Mouse (Mus musculus) gastrocnemius, postnatal 25 days (tissue): ENCODE data around the gene Ptpn14. TPM values are rescaled to one million over a fixed set of nuclear protein-coding genes. Genes with fewer than 3 reads are reported as not detected.

Experiments used
- DNase-seq: peaks from one replicate; pipeline ENCODE4 v3.0.0; 2022
- total RNA-seq, 2 experiments: library from RNA; stranded (reverse); gene quantifications; 1 replicate in 1 of 2; 2 replicates in 1 of 2; pipeline ENCODE4 v1.2.3; 2021

Gene Ptpn14
- total RNA-seq, 2 experiments from 2014 or later = 10.7 to 13.9 TPM

DNA sequence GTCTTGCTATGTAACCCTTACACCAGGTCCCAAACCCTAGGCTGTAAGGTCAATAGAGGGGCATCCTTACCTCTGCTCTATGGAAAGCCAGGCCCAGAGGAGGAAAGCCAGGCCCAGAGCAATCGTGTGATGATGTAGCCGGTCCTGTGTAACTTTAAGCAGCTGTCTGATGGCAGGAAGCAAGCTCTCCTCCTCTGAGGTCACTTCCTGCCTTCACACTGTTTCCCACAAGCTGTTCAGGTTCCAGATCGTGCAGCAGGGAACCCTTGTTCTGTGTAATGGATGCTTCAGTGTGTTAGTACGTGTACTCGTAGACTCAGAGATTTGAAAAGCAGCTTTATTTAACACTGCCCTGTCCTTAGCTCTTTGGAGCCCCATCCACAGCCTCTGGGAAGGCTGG lies 139.0 kb downstream of the Ptpn14 start:
- DNase-seq = no peak

DNA sequence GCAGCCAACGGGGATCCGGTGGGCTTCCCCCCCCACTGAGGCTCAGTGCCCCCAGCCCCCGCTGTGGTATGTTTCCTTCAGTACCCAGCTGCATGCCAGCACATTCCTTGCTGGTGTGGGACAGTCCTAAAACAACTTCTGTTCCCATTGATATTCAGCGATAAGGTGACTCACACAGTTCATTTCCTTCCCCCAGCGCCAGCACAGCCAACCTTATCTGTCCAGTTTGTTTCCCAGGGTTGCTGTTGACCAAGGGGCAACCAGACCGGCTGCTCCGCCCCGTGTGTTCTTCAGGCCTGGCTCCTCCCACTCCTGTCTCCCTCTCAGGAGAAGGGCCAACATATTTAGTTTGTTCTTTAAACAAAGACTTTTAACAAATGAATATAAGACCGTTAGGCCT lies 139.4 kb downstream of the Ptpn14 start:
- DNase-seq = no peak

DNA sequence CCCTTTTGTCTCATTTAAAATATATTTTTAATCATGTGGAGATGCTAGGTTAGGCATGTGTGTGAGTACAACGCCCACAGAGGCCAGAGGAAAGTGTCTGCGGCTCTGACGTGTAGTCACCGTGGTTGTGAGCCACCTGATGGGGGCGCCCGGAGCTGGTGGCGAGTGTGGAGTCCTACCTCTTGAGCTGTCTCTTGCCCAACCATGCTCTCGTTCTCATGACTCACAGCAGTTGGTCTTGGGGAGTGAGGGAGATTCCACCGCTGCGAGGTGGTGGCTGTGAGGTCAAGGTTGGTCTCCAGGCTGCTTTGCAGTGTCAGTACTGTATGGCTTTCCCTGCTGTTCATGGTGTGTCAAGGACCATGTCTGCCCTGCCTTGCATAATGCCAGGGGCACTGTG lies 140.0 kb downstream of the Ptpn14 start:
- DNase-seq = no peak

DNA sequence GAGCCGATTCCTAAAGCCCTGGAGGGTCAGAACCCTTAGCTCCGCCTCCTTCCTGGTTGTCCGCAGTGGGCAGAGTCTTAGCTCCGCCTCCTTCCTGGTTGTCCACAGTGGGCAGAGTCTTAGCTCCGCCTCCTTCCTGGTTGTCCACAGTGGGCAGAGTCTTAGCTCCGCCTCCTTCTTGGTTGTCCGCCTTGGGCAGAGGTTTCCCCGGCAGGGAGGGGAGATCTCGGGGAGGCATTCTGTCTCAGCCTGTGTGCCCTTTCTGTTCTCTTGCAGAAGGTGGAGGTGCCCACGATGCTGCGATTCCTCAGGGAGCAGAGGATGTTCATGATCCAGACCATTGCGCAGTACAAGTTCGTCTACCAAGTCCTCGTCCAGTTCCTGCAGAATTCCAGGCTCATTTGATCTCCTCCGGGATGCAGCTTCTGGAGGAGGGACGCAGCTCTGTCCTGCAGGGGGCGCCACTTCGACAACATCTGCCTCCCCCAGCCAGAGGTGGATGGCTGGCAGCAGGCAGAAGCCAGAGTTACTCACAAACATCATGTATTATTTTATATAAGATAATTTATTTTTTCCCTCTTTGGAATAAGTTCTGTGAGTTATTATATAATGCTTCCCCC lies 141.7 kb downstream of the Ptpn14 start:
- no peak for DNase-seq

DNA sequence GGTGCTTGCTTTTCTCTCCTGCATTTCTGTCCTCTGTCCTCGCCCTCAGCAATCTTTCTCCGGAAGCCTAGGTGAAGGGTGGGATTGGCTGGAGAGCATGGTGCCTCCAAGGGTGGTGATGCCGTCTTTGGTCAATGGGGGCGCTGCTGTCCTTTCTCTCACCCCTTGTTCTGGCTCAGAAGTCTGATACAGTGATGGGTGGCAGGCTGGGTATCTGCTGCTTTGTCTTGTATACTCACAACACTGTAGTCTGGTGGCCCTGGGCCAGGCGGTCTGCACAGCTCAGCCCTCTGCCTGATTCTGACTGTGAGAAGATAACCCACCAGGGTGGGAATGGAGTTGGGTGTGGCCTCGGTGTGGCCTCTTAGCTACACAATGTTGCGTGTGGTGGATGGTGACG lies 142.5 kb downstream of the Ptpn14 start:
- DNase-seq = no peak

DNA sequence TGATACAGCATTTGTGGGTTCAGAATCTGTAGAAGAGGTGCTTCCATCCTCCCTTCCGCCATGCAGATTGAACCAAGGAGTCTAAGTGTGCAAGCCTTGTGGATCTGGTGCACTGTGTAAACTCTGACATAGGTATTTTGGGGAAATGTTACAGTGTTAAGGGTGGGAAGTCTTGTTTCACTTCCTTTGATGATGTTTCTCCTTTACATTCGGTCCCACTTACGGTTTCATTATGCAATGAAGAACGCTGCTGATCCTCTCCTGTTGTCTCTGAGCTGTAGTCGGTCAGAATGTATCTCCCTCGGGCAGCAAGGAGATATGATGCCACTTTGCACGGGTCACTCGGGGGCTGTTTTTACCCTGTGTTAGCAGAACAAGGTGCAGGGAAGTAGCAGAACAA lies 143.6 kb downstream of the Ptpn14 start:
- no peak for DNase-seq

DNA sequence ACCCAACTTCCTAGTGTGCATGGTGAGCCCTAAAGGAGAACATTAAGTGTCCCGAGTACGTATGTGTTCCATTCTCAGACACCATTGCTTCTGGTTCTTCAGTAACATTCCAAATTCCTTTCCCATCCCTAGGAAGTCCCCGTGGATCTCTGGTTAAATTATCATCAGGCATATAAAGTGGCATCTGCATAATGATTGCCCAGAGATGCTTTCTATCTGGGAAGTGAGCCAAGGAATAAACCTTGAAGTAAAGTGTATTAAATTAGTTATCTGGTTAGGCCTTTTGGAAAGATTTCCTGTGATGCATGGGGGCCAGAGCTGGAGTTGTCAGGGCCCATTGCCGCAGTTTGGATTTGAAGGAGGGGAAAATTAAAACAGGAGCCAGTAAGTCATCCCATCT lies 144.0 kb downstream of the Ptpn14 start:
- DNase-seq = no peak

DNA sequence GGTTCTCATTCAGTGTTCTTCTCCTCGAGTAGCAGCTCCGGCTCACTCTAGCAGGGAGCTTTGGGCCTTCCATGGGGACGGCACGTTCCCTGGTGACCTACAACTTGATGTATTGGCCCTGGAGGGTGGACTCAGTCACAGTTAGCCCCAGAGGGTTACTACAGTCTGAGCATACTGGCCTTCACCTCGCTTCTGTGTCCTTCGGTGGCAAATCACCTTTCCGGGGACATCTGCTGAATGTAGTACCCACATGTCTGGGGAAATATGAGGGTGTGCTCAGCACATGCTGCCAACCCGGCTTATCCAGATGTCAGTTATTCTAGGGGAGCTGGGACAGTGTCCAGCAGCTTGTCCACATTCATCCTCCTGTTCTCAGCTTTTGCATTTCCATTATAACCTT lies 145.5 kb downstream of the Ptpn14 start:
- no peak for DNase-seq

DNA sequence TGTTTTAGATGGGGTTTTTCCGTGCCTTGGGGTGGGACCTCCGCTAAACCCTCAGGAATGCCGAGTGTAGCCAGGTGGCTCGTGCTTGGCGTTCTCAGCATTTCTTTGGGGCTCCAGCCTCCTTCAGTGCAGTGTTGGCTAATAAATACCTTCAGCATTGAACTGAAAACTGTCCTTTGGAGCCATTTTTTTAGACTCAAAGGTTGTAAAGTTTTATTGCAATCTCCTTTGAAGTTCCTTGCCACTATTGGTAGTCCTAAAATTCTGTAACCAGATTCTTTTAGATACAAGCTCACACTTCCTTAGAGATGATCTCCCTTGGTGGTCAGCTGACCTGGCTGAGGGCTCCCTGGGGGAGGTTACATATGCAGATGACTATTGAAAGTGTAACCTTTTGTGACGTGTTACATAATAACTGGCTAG lies 147.4 kb downstream of the Ptpn14 start:
- no peak for DNase-seq

DNA sequence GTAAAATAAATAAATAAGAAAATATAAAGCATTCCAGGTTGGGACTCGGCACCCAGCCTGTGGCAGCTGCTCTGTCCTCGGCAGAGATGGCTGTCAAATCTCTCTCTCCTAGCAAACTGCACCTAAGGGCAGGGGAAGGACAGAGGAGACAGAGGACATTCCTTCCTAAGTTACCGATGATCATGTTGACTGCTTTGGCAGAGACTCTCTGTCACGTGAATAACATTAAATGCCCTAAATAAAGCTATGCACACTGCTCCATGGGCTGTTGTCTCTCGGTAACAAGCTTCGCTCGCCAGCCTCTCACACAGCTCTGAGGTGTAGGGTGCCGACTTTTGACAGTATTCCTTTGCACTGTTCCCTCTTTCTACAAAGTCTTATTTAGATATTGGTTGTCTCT lies 148.1 kb downstream of the Ptpn14 start:
- no peak for DNase-seq

DNA sequence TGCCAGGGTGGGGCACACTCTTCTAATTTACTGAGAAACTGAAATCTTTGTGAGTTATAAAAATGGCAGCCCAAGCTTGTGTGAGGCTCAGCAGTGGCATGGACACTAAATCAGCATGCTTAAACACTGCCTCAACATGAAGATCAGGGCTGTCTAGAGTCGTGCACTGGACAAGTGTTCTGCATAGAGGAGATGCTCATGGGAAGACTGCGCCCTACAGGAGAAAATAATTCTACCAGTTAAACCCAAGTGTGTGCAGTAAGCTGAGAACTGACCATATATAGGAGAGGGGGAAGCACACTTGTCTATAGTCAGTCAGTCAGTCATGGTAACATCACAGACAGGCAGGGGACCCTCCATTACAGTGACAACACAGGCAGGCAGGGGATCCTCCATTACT lies 151.1 kb downstream of the Ptpn14 start:
- DNase-seq = no peak

DNA sequence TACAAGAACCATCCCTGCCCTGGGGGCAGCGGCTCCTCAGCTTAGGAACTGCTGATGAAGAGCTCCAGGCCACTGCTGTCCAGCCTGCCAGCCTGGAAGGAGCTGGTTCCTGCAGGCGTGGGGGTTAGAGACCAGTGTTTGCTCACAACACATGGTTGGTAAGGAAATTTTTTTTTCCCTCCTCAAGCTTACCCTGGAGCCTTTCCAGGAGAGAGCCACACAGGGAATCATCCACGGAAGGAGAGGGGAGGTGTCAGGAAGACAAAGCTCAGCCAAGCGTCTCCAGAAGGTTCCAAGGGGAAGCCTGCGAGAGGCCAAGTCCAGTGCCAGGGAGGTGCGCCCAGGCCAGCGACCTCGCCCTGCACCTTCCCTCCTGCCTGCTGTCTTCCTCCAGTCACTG lies 151.9 kb downstream of the Ptpn14 start:
- no peak for DNase-seq

DNA sequence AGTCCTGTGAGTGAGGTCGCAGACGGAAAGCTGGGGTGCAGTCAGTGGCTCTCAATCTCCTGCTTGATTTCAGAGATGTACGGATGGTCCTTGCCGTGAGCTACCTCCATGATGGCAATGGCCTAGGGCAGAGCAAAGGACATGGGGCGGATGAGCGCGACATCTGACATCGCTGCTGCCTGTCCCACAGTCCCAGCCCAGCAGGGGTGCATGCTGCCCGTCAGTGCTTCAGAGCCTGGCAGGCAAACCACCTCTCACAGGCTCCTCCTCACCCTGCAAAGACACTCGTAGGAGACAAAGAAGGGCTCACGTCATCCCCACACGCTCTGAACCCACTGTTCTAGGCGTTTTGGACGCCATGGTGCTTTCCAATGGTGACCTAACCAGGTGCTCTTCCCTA lies 152.7 kb downstream of the Ptpn14 start:
- DNase-seq = no peak

DNA sequence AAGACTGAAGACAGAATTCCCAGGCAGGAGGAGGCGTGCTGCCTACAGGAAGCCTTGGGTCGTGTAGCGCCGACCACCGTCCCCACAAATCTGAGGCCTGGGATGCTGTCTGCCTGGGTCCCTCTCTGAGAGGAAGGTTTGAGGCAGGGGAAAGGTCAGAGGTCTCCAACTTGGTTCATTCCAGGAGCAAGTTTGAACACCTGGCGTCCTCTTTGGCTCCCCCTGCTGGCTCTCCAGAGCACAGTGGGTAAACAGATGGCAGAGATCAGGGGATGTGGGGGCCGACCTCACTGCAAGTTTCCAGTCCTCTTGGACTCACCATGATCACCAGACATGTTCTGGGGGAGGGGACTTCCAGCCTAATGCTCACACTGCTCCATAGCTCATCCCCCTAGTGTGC lies 154.8 kb downstream of the Ptpn14 start:
- DNase-seq = no peak

DNA sequence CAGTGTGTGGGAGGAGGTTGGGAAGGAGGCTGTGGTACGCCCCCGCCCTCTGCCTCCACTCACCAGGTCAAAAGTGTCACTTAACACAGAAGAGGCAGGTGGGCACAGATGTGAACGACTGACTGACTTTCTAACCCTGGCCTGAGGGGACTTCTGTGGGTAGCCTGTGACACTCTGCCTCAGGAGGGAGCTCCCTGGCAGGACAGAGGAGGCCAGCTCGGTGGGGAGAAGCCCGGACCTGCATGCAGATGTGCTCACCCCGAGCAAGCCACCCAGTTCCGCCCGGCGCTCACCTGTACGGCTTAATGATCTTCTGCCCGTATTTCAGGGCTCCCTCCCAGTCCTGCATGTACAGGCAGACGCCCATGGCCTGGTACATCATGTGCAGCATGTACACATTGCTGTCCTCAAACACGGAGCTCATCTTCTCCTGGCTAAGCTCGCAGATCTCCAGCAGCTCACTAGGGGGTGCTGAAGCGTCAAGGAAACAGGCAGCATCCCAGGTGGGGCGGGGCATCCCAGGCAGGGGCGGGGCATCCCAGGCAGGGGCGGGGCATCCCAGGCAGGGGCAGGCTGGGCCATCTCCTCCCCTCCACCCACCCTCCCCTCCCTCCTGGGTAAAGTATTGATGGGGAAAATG lies 155.6 kb downstream of the Ptpn14 start:
- DNase-seq = peak; percentile 65

DNA sequence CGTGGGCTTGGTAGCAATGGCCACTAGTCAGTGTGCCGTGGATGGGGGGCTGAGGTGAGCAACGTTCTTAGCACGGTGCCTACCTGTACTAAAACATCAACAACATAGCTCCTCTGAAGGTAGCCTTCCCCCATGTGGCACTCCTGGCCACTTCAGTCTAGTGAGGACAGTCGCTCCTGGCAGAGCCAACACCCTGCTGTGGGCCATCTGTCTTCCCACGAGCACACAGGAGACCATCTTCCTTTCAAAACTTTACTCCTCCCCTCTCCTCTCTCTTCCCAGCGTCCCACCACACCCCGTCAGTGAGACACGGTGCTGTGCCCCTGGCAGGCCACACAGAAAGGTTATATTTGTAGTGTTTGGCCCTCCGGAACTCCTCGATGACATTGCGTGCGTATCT lies 156.9 kb downstream of the Ptpn14 start:
- no peak for DNase-seq

DNA sequence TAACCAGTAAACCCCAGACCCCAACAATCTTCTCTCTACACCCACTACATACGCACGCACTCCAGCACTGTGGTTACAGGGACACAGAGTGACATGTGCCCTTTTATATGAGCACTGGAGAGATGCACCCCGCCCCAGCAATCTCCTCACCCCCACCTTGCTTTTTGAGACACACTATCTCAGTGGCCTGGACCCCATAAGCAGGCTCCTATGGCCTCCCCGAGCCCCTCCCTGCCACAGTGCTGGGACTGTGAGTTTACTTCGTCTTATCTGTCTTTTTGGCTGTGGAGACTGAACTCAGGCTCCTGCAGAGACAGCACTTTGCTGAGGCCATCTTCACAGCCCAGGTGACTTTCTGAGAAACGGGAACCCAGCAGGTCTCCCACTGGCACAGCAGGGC lies 157.9 kb downstream of the Ptpn14 start:
- no peak for DNase-seq

DNA sequence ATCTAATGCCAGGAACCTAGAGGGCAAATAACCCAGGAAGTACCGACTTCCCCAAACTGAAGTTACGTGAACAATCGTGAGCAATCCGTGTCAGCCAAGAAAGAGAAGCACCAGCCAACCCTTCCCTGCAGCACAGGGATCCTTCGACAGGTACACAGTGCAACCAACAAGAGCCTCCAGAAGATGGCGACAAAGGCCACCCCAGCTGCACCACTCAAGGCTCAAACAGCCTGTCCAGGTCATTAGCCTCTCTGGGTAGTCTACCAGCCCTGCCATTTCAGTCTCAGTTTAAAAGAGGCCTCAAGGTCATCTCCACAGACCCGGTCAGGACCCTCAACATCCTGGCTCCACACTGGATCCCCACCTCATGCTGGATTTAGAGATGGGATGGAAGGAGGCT lies 159.4 kb downstream of the Ptpn14 start:
- peak; percentile 61 for DNase-seq

DNA sequence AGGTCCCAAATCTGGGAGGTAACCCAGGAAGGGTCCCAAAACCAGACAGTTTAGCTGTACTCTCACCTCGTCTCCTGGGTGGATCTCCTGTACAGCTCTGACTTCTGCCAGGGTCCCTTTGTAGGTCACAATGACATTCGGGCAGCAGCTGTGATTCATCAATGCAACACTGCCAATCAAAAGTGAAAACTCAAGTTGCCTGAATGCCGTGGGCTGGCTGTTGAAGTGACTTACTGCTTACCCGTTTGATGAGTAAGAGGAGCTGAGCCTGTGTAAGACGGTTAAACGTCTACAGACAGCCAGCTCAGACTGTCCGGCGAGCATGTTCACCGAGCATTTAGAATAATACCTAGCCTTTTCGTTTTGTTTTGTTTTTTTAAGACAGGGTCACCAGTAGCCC lies 160.7 kb downstream of the Ptpn14 start:
- no peak for DNase-seq

DNA sequence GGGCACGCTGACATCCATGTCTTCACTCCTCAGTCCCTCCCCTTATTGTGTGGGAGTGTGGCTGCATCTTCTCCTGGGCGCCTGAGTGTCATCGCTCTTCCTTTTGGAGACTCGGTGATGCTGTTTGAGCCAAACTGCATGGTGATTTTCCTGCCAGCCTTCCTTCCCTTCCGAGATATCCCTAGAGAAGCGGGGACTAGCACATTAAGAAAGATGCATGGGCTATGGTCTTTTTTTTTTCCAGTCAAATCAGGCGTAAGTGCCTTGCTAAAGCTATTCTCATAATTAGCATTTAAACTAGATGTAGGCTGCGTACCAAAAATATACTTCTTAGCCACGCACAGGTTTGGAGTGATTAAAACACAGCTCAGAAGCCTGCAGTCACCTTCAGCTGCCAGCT lies 166.1 kb downstream of the Ptpn14 start:
- DNase-seq = no peak

DNA sequence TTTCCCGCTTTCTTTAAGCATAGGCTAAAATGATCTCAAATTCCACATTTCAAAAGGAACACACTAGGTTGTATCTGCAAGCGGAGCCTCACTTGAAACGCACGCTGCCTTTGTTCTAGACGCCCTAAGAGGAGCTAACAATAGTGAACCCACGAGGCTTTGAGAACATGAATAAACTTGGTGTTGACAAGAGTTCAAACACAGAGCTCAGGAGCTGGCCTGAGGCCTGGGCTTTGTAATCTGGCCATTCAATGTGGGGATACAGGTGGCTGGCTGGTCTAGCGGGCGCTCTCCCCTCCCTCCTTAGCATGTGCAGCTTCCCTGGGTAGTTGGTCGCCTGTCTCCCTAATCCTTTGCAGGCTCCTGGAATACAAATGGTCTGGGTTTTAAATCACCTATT lies 169.8 kb downstream of the Ptpn14 start:
- DNase-seq = no peak

DNA sequence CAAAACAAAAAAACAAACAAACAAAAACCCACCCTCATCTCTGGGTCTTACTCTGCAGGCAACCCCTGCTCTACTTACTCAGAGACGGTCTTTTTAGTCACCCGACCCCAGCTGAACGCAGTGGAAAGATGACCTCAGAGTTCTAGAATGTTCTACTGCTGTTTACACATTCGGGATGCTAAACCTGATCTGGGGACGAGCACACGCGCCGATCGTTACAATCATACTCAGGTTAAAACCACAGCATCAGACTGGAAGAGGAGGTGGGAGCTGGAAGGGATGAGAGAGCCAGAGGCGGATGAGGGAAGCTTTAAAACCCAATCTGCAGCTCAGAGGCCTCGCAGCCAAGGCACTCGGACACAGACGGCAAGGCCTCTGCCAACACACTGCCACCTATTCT lies 170.6 kb downstream of the Ptpn14 start:
- no peak for DNase-seq

DNA sequence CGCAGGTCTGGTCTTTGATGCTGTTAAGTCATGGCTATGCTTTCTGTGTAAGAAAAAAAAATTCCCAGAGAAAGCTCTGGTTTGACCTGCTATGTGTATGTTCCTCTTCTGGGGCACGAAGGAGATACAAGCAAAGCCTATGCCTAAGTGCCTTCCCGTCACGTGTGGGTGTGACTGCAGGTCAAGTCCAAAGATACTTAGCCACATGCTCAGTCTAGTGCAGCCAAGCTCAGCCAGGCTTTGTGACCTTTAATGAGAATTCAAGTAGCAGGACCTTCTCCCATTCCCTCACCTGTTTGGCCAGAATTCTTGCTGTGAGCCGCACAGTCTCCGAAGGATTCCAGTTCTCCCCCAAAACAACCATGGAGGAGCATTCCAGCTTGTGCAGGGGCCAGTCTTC lies 171.5 kb downstream of the Ptpn14 start:
- DNase-seq = no peak

DNA sequence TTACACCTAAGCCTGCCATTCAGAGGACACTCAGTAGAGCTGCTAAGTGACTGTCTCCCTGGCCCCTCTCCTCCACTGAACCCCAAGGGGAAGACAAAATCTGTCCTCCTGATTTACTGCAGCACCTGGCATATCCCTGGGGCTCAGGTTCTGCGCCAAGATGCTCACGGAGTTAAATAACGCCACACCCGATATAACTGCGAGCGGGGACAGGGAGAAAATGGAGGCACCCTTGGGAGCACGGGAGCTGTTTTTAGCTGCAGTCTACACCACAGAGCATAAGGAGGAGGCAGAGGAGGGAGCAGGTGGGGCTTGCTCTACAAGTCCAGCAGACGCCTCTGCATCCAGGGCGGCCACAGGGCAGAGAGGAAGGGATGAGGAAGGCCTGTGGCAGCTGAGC lies 174.3 kb downstream of the Ptpn14 start:
- peak; percentile 73 for DNase-seq

DNA sequence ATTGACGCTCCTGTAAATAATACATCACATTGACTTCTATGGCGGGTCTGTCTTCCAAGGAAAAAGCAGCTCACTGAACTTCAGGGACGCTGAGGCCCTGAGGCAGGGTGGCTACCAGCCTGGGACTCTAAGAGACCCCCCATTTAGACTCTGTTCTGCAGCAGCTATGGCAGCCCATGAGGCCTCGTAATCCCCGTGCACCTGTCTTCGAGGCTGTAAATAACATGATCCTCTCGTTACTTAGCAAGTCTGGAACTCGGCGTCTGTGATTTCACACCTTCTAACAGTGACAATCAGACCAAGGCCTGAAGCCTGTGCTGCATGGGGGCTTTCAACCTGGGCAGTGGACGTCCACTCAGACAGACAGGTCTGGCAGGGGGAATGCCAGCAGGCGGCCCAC lies 175.1 kb downstream of the Ptpn14 start:
- no peak for DNase-seq
